Comparison of ENCODE assay signal across 22 mouse cellular contexts in genomic region chr8:106047854-106048630, GRCm38 (mm10). TPM values are rescaled to one million over a fixed set of nuclear protein-coding genes. Genes with fewer than 3 reads are reported as not detected.
DNase-seq lines count a peak whose midpoint lies in the region; ATAC-seq and TF ChIP-seq lines count a peak whose summit lies in the region.
"Had no signal": no experiment of that assay in that cellular context is flagged by ENCODE, and none has a peak within 500 bp of the region (broad histone marks: within the 10 kb centered on the region; RNA-seq: fewer than 3 reads in every experiment).

No protein-coding gene starts in this region.

- H3K4me2 ChIP-seq in liver, embryonic 11.5 days, result no peak overlapping the region
- H3K4me2 ChIP-seq in liver, postnatal 0 days (ENCODE audit: low read depth, low read length), result no peak overlapping the region
- H3K4me2 ChIP-seq: embryonic facial prominence, embryonic 12.5 days; forebrain, embryonic 13.5 days; limb, embryonic 15.5 days; midbrain, embryonic 12.5 days had no signal

- TF ChIP-seq POLR2A in spleen, adult 2 months (IDR thresholded peaks at IDR 0.05; ENCODE audit: low read depth, low read length), result no peak

- H3K4me3 ChIP-seq in spleen, adult 2 months (ENCODE audit: extremely low read depth, insufficient read depth, insufficient read length), result no peak overlapping the region
- no peak overlapping the region for H3K4me3 ChIP-seq in liver, embryonic 11.5 days (ENCODE audit: low read depth, low read length)
- no peak overlapping the region for H3K4me3 ChIP-seq in liver, postnatal 0 days (ENCODE audit: low read depth, low read length)
- no peak overlapping the region for H3K4me3 ChIP-seq in midbrain, embryonic 10.5 days
- H3K4me3 ChIP-seq: embryonic facial prominence, embryonic 12.5 days; forebrain, embryonic 13.5 days; heart, embryonic 10.5 days; left cerebral cortex, adult 2 months; limb, embryonic 15.5 days; midbrain, embryonic 12.5 days had no signal

- peak overlapping the region; percentile 2; the same call in 1 of the 2 replicates for H3K27ac ChIP-seq in spleen, adult 2 months (ENCODE audit: insufficient read depth, low read length)
- H3K27ac ChIP-seq in liver, embryonic 11.5 days (ENCODE audit: low read depth, low read length), result peak overlapping the region; percentile 45; the same call in 1 of the 2 replicates
- peak overlapping the region; percentile 19 for H3K27ac ChIP-seq in liver, postnatal 0 days (ENCODE audit: low read depth)
- no peak overlapping the region for H3K27ac ChIP-seq in midbrain, embryonic 10.5 days (replicated peaks)
- H3K27ac ChIP-seq: embryonic facial prominence, embryonic 12.5 days; forebrain, embryonic 13.5 days; heart, embryonic 10.5 days; left cerebral cortex, adult 2 months; limb, embryonic 15.5 days; midbrain, embryonic 12.5 days had no signal

- WGBS in spleen, adult 2 months, result 77% methylated on average over 5 of the region's 5 CpGs
- 68% methylated on average over 5 of the region's 5 CpGs for WGBS in liver, embryonic 11.5 days
- 58% methylated on average over 5 of the region's 5 CpGs for WGBS in liver, postnatal 0 days (ENCODE audit: insufficient replicate concordance)
- WGBS in midbrain, embryonic 10.5 days, result 90% methylated on average over 5 of the region's 5 CpGs

- no peak overlapping the region for H3K9ac ChIP-seq in liver, embryonic 11.5 days (ENCODE audit: low read depth, low read length)
- no peak overlapping the region for H3K9ac ChIP-seq in liver, postnatal 0 days (replicated peaks)
- H3K9ac ChIP-seq: embryonic facial prominence, embryonic 12.5 days; forebrain, embryonic 13.5 days; limb, embryonic 15.5 days; midbrain, embryonic 12.5 days had no signal

- peak; percentile 52; the same call in 1 of the 2 replicates for ATAC-seq in liver, embryonic 11.5 days (replicated peaks; ENCODE audit: low FRiP score)
- ATAC-seq in liver, postnatal 0 days, result peak; percentile 48
- ATAC-seq: forebrain, embryonic 13.5 days; hindbrain, embryonic 16.5 days; lung, postnatal 0 days had no signal

- no peak for DNase-seq in spleen, adult 2 months (ENCODE audit: low read depth in 1 of 2, low spot score in 2 of 2)
- DNase-seq in spleen, postnatal 10 days (ENCODE audit: low spot score in 2 of 2), result no peak
- no peak for DNase-seq in liver, embryonic 11.5 days (ENCODE audit: low spot score)
- DNase-seq in liver, postnatal 0 days, result no peak
- DNase-seq in cerebellum, adult 9-11 months, result no peak
- DNase-seq in midbrain, embryonic 10.5 days (ENCODE audit: low spot score), result no peak
- no peak for DNase-seq in frontal cortex, adult 2 months (ENCODE audit: extremely low spot score in 1 of 2, low spot score in 1 of 2)
- DNase-seq: adrenal gland, adult 8-10 months; B cell, adult 2 months; cerebellum, adult 18-20 months; cerebellum, postnatal 25 days; kidney, adult 11 months; layer of hippocampus, adult 9-11 months had no signal

- TF ChIP-seq CTCF in spleen, adult 2 months (IDR thresholded peaks at IDR 0.05; ENCODE audit: extremely low read depth, insufficient read depth, insufficient read length, insufficient replicate concordance), result no peak
- TF ChIP-seq CTCF in liver, postnatal 0 days (IDR thresholded peaks at IDR 0.05; ENCODE audit: low read depth), result no peak

- H3K36me3 ChIP-seq in spleen, adult 2 months (ENCODE audit: control insufficient read depth, insufficient read depth, low read length), result no peaks in the 10 kb centered on the region
- no peaks in the 10 kb centered on the region; the same call in 1 of the 2 replicates for H3K36me3 ChIP-seq in liver, embryonic 11.5 days (ENCODE audit: control insufficient read depth, insufficient read depth, low read length)
- H3K36me3 ChIP-seq in liver, postnatal 0 days (replicated peaks; ENCODE audit: insufficient read depth, low read length), result 0 out of 2 replicates have a peak, but pooled peaks cover 13% of the 10 kb centered on the region
- peaks cover 51% of the 10 kb centered on the region for H3K36me3 ChIP-seq in midbrain, embryonic 10.5 days

- no peak for TF ChIP-seq EP300 in liver, postnatal 0 days (IDR thresholded peaks at IDR 0.05; ENCODE audit: low read depth)

- no peaks in the 10 kb centered on the region for H3K9me3 ChIP-seq in liver, embryonic 11.5 days (ENCODE audit: control insufficient read depth, low read length)
- no peaks in the 10 kb centered on the region for H3K9me3 ChIP-seq in liver, postnatal 0 days (ENCODE audit: low read length)
- H3K9me3 ChIP-seq in midbrain, embryonic 10.5 days (replicated peaks), result no peaks in the 10 kb centered on the region
- H3K9me3 ChIP-seq: embryonic facial prominence, embryonic 12.5 days; forebrain, embryonic 13.5 days; heart, embryonic 10.5 days; limb, embryonic 15.5 days; midbrain, embryonic 12.5 days had no signal

- H3K27me3 ChIP-seq in spleen, adult 2 months (ENCODE audit: control insufficient read depth, insufficient read depth, low read length), result no peaks in the 10 kb centered on the region
- no peaks in the 10 kb centered on the region for H3K27me3 ChIP-seq in liver, embryonic 11.5 days (replicated peaks; ENCODE audit: control insufficient read depth, insufficient read depth, low read length)
- no peaks in the 10 kb centered on the region for H3K27me3 ChIP-seq in liver, postnatal 0 days (ENCODE audit: insufficient read depth, low read length)
- no peaks in the 10 kb centered on the region for H3K27me3 ChIP-seq in midbrain, embryonic 10.5 days (ENCODE audit: low read depth, poor library complexity, severe bottlenecking)
- H3K27me3 ChIP-seq: embryonic facial prominence, embryonic 12.5 days; forebrain, embryonic 13.5 days; limb, embryonic 15.5 days; midbrain, embryonic 12.5 days had no signal

- H3K4me1 ChIP-seq in spleen, adult 2 months (ENCODE audit: control insufficient read depth, insufficient read depth, insufficient read length), result peaks cover 13% of the 10 kb centered on the region; the same call in 1 of the 2 replicates
- H3K4me1 ChIP-seq in liver, embryonic 11.5 days (replicated peaks; ENCODE audit: control insufficient read depth, insufficient read depth, low read length), result peaks cover 7% of the 10 kb centered on the region; the same call in 1 of the 2 replicates
- H3K4me1 ChIP-seq in liver, postnatal 0 days (ENCODE audit: insufficient read depth), result peaks cover 14% of the 10 kb centered on the region; the same call in 1 of the 2 replicates
- H3K4me1 ChIP-seq in midbrain, embryonic 10.5 days, result no peaks in the 10 kb centered on the region; the same call in 1 of the 2 replicates
- H3K4me1 ChIP-seq: embryonic facial prominence, embryonic 12.5 days; forebrain, embryonic 13.5 days; limb, embryonic 15.5 days; midbrain, embryonic 12.5 days had no signal

RNA-seq across cellular contexts. Expression of gene Nfatc3, which starts 10.6 kb away (rescaled TPM):
- polyA plus RNA-seq in spleen, adult 2 months (2012; rRNA removed), result 29.5 and 35.7 TPM in 2 replicates
- polyA plus RNA-seq in liver, embryonic 11.5 days (2014; fragmentation: Nextera tagmentation; extraction: Ambion mirVana), result 5.3 and 6.2 TPM in 2 replicates
- polyA plus RNA-seq in liver, postnatal 0 days (2015; fragmentation: Nextera tagmentation; extraction: Ambion mirVana), result 2.3 TPM in 2 replicates
- 5.3 and 5.9 TPM in 2 replicates for polyA plus RNA-seq in midbrain, embryonic 10.5 days (2016; fragmentation: Nextera tagmentation; extraction: Ambion mirVana)
- polyA plus RNA-seq in frontal cortex, adult 2 months (2012; rRNA removed), result 7.7 TPM in 2 replicates

RNA-seq across cellular contexts. Expression of gene Ddx28, which starts 36.4 kb away (rescaled TPM):
- 6.6 and 9.5 TPM in 2 replicates for polyA plus RNA-seq in spleen, adult 2 months (2012; rRNA removed)
- polyA plus RNA-seq in liver, embryonic 11.5 days (2014; fragmentation: Nextera tagmentation; extraction: Ambion mirVana), result 22.3 and 22.5 TPM in 2 replicates
- polyA plus RNA-seq in liver, postnatal 0 days (2015; fragmentation: Nextera tagmentation; extraction: Ambion mirVana), result 13.0 and 14.7 TPM in 2 replicates
- 22.6 and 23.0 TPM in 2 replicates for polyA plus RNA-seq in midbrain, embryonic 10.5 days (2016; fragmentation: Nextera tagmentation; extraction: Ambion mirVana)
- 9.6 and 11.4 TPM in 2 replicates for polyA plus RNA-seq in frontal cortex, adult 2 months (2012; rRNA removed)

RNA-seq across cellular contexts. Expression of gene Dpep2nb, which starts 42.3 kb away (rescaled TPM):
- not detected in 2 replicates for polyA plus RNA-seq in spleen, adult 2 months (2012; rRNA removed)
- polyA plus RNA-seq in liver, embryonic 11.5 days (2014; fragmentation: Nextera tagmentation; extraction: Ambion mirVana), result not detected in 2 replicates
- not detected in 2 replicates for polyA plus RNA-seq in liver, postnatal 0 days (2015; fragmentation: Nextera tagmentation; extraction: Ambion mirVana)
- polyA plus RNA-seq in midbrain, embryonic 10.5 days (2016; fragmentation: Nextera tagmentation; extraction: Ambion mirVana), result 0.17 TPM in 1 of 2 replicates, not detected in the other
- not detected in 2 replicates for polyA plus RNA-seq in frontal cortex, adult 2 months (2012; rRNA removed)
- polyA plus RNA-seq: embryonic facial prominence, embryonic 12.5 days; forebrain, embryonic 13.5 days; heart, embryonic 10.5 days; hindbrain, embryonic 16.5 days; limb, embryonic 15.5 days; lung, postnatal 0 days; neural tube, embryonic 11.5 days had no signal

RNA-seq across cellular contexts. Expression of gene Dus2, which starts 56.9 kb away (rescaled TPM):
- 5.1 and 7.1 TPM in 2 replicates for polyA plus RNA-seq in spleen, adult 2 months (2012; rRNA removed)
- polyA plus RNA-seq in liver, embryonic 11.5 days (2014; fragmentation: Nextera tagmentation; extraction: Ambion mirVana), result 24.0 and 25.0 TPM in 2 replicates
- 8.2 and 9.5 TPM in 2 replicates for polyA plus RNA-seq in liver, postnatal 0 days (2015; fragmentation: Nextera tagmentation; extraction: Ambion mirVana)
- 21.4 and 21.5 TPM in 2 replicates for polyA plus RNA-seq in midbrain, embryonic 10.5 days (2016; fragmentation: Nextera tagmentation; extraction: Ambion mirVana)
- 27.1 and 28.5 TPM in 2 replicates for polyA plus RNA-seq in frontal cortex, adult 2 months (2012; rRNA removed)
